Mouse (Mus musculus) stomach, postnatal 0 days (tissue): ENCODE measurements around the gene Syt17.

Experiments
- CTCF ChIP-seq: IDR thresholded peaks from 2 replicates; pipeline ENCODE4 v1.5.1; 2016; ENCODE audit warnings: antibody characterized with exemption, low read depth, mild to moderate bottlenecking, moderate library complexity
- EP300 ChIP-seq: optimal IDR thresholded peaks from 2 replicates; pipeline ENCODE3; 2016; ENCODE audit warnings: antibody characterized with exemption

- TF ChIP-seq CTCF: no peak
- TF ChIP-seq EP300: no peak
Measured at GRCm38 (mm10) chr7:118419491-118420180, 28.4 kb downstream of the Syt17 start.
